Mouse (Mus musculus): Measurements from ENCODE around the gene Itgb3. TPM values are rescaled to one million over a fixed set of nuclear protein-coding genes. Genes with fewer than 3 reads are reported as not detected.

The Itgb3 gene
- polyA plus RNA-seq, 1 experiment from 2014 or later: 0.24 TPM

GRCm38 (mm10) chr11:104624791-104625391 is 17.1 kb downstream of the Itgb3 start:
- no peaks in the 10 kb centered on the region for H3K36me3 ChIP-seq (ENCODE audit: control insufficient read depth, insufficient read depth, low read length)
- no peak overlapping the region for H3K9ac ChIP-seq (ENCODE audit: low read length)
- 53% methylated on average over 6 of the region's 6 CpGs for WGBS
- H3K4me1 ChIP-seq (ENCODE audit: control insufficient read depth, insufficient read depth, low read length): no peaks in the 10 kb centered on the region; the same call in none of the 2 replicates
- no peak overlapping the region for H3K4me2 ChIP-seq (ENCODE audit: low read length)
- no peak overlapping the region for H3K4me3 ChIP-seq (ENCODE audit: low read depth, low read length)
- no peaks in the 10 kb centered on the region for H3K9me3 ChIP-seq (replicated peaks; ENCODE audit: control insufficient read depth, low read length)
- no peak overlapping the region for H3K27ac ChIP-seq (ENCODE audit: low read depth, low read length)
- H3K27me3 ChIP-seq (replicated peaks; ENCODE audit: control insufficient read depth, insufficient read depth, low read length): no peaks in the 10 kb centered on the region
- ATAC-seq: no peak
- no peak for DNase-seq (ENCODE audit: low spot score)

DNA sequence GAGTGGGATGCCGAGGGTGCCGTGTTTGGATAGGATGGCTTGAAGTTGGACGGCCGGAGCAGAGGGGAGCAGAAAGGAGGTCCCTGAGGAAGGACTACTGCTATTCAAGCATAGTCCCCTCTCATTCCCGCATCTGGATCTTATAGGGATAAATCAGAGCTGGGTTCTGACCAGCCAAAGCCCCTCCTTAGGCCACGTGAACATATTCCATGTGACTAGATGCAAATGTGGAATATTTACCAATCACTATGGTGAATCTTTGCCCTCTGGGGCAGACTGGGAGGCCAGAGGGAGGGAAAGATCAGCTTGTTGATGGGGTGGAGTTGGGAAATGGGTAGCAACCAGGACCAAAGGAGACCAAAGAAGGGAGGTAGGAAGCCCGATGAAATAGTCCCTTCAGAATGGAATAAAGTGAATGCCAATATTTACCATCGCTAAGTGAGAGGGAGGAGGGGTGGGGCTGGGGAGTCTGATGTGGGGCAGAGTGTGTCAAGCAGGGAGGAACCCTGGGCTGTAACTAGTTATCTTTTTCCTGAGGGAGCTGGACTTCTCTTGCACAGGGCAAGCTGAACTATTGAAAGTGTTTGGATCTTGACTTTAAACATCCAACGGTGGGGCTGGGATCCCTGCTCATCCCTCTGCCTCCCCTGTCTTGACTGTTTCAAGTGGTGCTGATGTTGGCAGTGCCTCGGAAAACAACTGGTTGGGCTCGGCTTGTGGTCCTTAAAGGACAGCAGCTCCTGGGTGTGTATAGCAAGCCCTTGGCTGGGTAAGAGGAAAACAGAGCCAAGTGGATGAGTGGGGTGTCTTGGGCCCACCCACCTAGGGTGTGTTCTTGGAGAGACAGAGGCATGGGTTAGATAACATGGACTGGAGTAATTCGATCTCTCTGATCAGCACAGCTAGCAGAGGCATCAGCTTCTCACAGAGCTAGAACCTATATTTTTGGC is 17.9 kb downstream of the Itgb3 start:
- 51% methylated on average over 12 of the region's 12 CpGs for WGBS

DNA sequence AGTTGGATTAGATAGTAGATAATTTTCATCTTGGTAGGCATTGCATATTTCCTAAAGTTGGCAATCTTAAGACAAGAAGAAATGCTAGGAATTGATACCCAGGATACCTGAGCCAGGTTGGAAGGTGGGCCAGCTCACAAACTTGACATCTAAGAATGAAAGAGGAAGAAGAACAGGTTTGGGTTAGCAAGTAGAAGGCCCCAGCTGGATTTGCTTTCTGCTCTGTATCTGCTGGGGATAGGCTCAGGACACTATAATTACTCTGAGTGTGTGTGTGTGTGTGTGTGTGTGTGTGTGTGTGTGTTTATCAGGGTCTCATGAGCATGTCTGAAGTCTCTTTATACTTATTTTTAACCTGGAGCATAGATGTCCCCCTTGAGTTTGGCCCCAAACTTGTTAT is 18.8 kb downstream of the Itgb3 start:
- ATAC-seq: no peak
- Histone ChIP-seq H3K4me2 (ENCODE audit: low read length) (no peak overlapping the region), H3K4me3 (ENCODE audit: low read depth, low read length) (no peak overlapping the region), H3K27ac (ENCODE audit: low read depth, low read length) (no peak overlapping the region), H3K9me3 (replicated peaks; ENCODE audit: control insufficient read depth, low read length) (no peaks in the 10 kb centered on the region), H3K9ac (ENCODE audit: low read length) (no peak overlapping the region), H3K4me1 (ENCODE audit: control insufficient read depth, insufficient read depth, low read length) (no peaks in the 10 kb centered on the region), H3K27me3 (replicated peaks; ENCODE audit: control insufficient read depth, insufficient read depth, low read length) (no peaks in the 10 kb centered on the region), H3K36me3 (ENCODE audit: control insufficient read depth, insufficient read depth, low read length) (no peaks in the 10 kb centered on the region)
- no peak for DNase-seq (ENCODE audit: low spot score)

More for the DNA sequence above, 17.9 kb downstream of the Itgb3 start:
- Histone ChIP-seq H3K36me3 (ENCODE audit: control insufficient read depth, insufficient read depth, low read length) (no peaks in the 10 kb centered on the region), H3K4me2 (ENCODE audit: low read length) (no peak overlapping the region), H3K27ac (ENCODE audit: low read depth, low read length) (no peak overlapping the region), H3K27me3 (replicated peaks; ENCODE audit: control insufficient read depth, insufficient read depth, low read length) (no peaks in the 10 kb centered on the region), H3K9me3 (replicated peaks; ENCODE audit: control insufficient read depth, low read length) (no peaks in the 10 kb centered on the region), H3K4me3 (ENCODE audit: low read depth, low read length) (no peak overlapping the region), H3K4me1 (ENCODE audit: control insufficient read depth, insufficient read depth, low read length) (no peaks in the 10 kb centered on the region), H3K9ac (ENCODE audit: low read length) (no peak overlapping the region)
- DNase-seq (ENCODE audit: low spot score): peak; percentile 28
- ATAC-seq: no peak

- Histone ChIP-seq H3K27me3 (replicated peaks; ENCODE audit: control insufficient read depth, insufficient read depth, low read length) (no peaks in the 10 kb centered on the region), H3K4me3 (ENCODE audit: low read depth, low read length) (no peak overlapping the region), H3K4me1 (ENCODE audit: control insufficient read depth, insufficient read depth, low read length) (no peaks in the 10 kb centered on the region), H3K9ac (ENCODE audit: low read length) (no peak overlapping the region), H3K36me3 (ENCODE audit: control insufficient read depth, insufficient read depth, low read length) (no peaks in the 10 kb centered on the region), H3K4me2 (ENCODE audit: low read length) (no peak overlapping the region), H3K27ac (ENCODE audit: low read depth, low read length) (no peak overlapping the region), H3K9me3 (replicated peaks; ENCODE audit: control insufficient read depth, low read length) (no peaks in the 10 kb centered on the region)
- DNase-seq (ENCODE audit: low spot score): no peak
- WGBS: 34% methylated on average over 11 of the region's 11 CpGs
- ATAC-seq: no peak
These were observed 20.0 kb downstream of the Itgb3 start for GRCm38 (mm10) chr11:104627616-104628301.

DNA sequence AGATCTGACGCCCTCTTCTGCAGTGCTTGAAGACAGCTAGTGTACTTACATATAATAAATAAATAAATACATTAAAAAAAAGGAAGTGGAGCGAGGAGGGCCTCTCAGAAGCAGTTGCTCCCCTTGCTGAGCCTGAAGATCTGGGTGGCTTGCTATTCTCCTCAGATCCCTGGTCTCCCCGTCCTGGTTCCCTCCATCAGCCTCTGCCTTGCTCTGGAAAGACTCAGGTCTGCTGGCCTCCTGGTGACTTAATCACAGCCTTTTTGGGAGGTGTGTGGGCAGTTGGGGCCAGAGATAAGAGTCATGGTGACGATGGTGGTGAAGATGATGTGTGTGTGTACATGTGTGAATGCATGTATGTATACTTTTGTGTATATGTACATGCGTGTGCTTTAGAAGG is 20.8 kb downstream of the Itgb3 start:
- Histone ChIP-seq H3K4me2 (ENCODE audit: low read length) (no peak overlapping the region), H3K4me3 (ENCODE audit: low read depth, low read length) (no peak overlapping the region), H3K9me3 (replicated peaks; ENCODE audit: control insufficient read depth, low read length) (no peaks in the 10 kb centered on the region), H3K9ac (ENCODE audit: low read length) (no peak overlapping the region), H3K4me1 (ENCODE audit: control insufficient read depth, insufficient read depth, low read length) (no peaks in the 10 kb centered on the region), H3K27ac (ENCODE audit: low read depth, low read length) (no peak overlapping the region), H3K27me3 (replicated peaks; ENCODE audit: control insufficient read depth, insufficient read depth, low read length) (no peaks in the 10 kb centered on the region), H3K36me3 (ENCODE audit: control insufficient read depth, insufficient read depth, low read length) (no peaks in the 10 kb centered on the region)
- ATAC-seq: no peak
- WGBS: 87% methylated on average over 5 of the region's 5 CpGs
- no peak for DNase-seq (ENCODE audit: low spot score)

- WGBS: 81% methylated on average over 7 of the region's 7 CpGs
These were observed 22.5 kb downstream of the Itgb3 start for GRCm38 (mm10) chr11:104630185-104630835.

GRCm38 (mm10) chr11:104631306-104631705 is 23.5 kb downstream of the Itgb3 start:
- Histone ChIP-seq H3K27me3 (replicated peaks; ENCODE audit: control insufficient read depth, insufficient read depth, low read length) (no peaks in the 10 kb centered on the region), H3K9me3 (replicated peaks; ENCODE audit: control insufficient read depth, low read length) (no peaks in the 10 kb centered on the region), H3K27ac (ENCODE audit: low read depth, low read length) (no peak overlapping the region), H3K4me1 (ENCODE audit: control insufficient read depth, insufficient read depth, low read length) (no peaks in the 10 kb centered on the region), H3K9ac (ENCODE audit: low read length) (no peak overlapping the region), H3K4me2 (ENCODE audit: low read length) (no peak overlapping the region), H3K4me3 (ENCODE audit: low read depth, low read length) (no peak overlapping the region), H3K36me3 (ENCODE audit: control insufficient read depth, insufficient read depth, low read length) (no peaks in the 10 kb centered on the region)
- ATAC-seq (no peak), DNase-seq (ENCODE audit: low spot score) (no peak)
- 71% methylated on average over 1 of the region's 1 CpGs for WGBS

More at GRCm38 (mm10) chr11:104630185-104630835, 22.5 kb downstream of the Itgb3 start:
- H3K27ac ChIP-seq (ENCODE audit: low read depth, low read length): no peak overlapping the region
- no peak for ATAC-seq
- H3K36me3 ChIP-seq (ENCODE audit: control insufficient read depth, insufficient read depth, low read length): no peaks in the 10 kb centered on the region
- H3K4me1 ChIP-seq (ENCODE audit: control insufficient read depth, insufficient read depth, low read length): no peaks in the 10 kb centered on the region
- DNase-seq (ENCODE audit: low spot score): no peak
- H3K27me3 ChIP-seq (replicated peaks; ENCODE audit: control insufficient read depth, insufficient read depth, low read length): no peaks in the 10 kb centered on the region
- H3K4me2 ChIP-seq (ENCODE audit: low read length): no peak overlapping the region
- no peak overlapping the region for H3K4me3 ChIP-seq (ENCODE audit: low read depth, low read length)
- H3K9me3 ChIP-seq (replicated peaks; ENCODE audit: control insufficient read depth, low read length): no peaks in the 10 kb centered on the region
- H3K9ac ChIP-seq (ENCODE audit: low read length): no peak overlapping the region

DNA sequence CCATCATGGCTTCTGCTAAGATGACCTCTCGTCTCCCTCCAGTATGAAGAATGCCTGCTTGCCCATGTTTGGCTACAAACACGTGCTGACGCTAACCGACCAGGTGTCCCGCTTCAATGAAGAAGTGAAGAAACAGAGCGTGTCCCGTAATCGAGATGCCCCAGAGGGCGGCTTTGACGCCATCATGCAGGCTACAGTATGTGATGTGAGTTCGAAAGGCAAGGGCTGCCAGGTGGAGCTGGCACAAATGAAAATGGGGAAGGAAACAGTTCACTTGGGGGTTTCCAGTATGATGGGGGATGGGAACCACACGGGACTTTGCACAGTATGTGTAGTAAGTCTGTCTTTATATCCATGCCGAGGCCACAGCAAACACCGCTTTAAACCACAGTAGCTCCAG is 29.2 kb downstream of the Itgb3 start:
- ATAC-seq (no peak), DNase-seq (ENCODE audit: low spot score) (no peak)
- H3K4me2 ChIP-seq (ENCODE audit: low read length): no peak overlapping the region
- WGBS: 94% methylated on average over 14 of the region's 14 CpGs
- H3K36me3 ChIP-seq (ENCODE audit: control insufficient read depth, insufficient read depth, low read length): no peaks in the 10 kb centered on the region
- H3K27ac ChIP-seq (ENCODE audit: low read depth, low read length): no peak overlapping the region
- no peak overlapping the region for H3K9ac ChIP-seq (ENCODE audit: low read length)
- H3K4me3 ChIP-seq (ENCODE audit: low read depth, low read length): no peak overlapping the region
- no peaks in the 10 kb centered on the region for H3K9me3 ChIP-seq (replicated peaks; ENCODE audit: control insufficient read depth, low read length)
- H3K4me1 ChIP-seq (ENCODE audit: control insufficient read depth, insufficient read depth, low read length): no peaks in the 10 kb centered on the region
- no peaks in the 10 kb centered on the region for H3K27me3 ChIP-seq (replicated peaks; ENCODE audit: control insufficient read depth, insufficient read depth, low read length)

All from forebrain, embryonic 14.5 days (tissue).